Mouse (Mus musculus) megakaryocyte, adult 5-6 weeks (primary cell): ENCODE measurements around the gene Dus2. TPM values are rescaled to one million over a fixed set of nuclear protein-coding genes. Genes with fewer than 3 reads are reported as not detected.

ENCODE experiments used
- ATAC-seq: 2 replicates; pipeline ENCODE4 v1.8.0; 2016; ENCODE audit warnings: mild to moderate bottlenecking, inconsistent platforms; ENCODE audit not compliant: poor library complexity, severe bottlenecking
- total RNA-seq, 2 experiments: library from RNA; stranded (forward) in 1 of 2; stranded (reverse) in 1 of 2; fragments of 153-499, 151-499 nt in 1 of 2; fragments of 221-1000, 200-1000 nt in 1 of 2; gene quantifications; 2 replicates each; pipeline versions ENCODE4 v1.2.3 to v1.2.4; 2015 to 2017

The Dus2 gene
- total RNA-seq, 2 experiments from 2014 or later = 4.3 to 6.0 TPM

- ATAC-seq = no peak
These were observed 83.5 kb downstream of the Dus2 start for GRCm38 (mm10) chr8:106074659-106075058.

GRCm38 (mm10) chr8:106075161-106075862 is 84.2 kb downstream of the Dus2 start:
- ATAC-seq = peak; percentile 43; the same call in 1 of the 2 replicates

GRCm38 (mm10) chr8:106075863-106076174 is 84.7 kb downstream of the Dus2 start:
- ATAC-seq = no peak

DNA sequence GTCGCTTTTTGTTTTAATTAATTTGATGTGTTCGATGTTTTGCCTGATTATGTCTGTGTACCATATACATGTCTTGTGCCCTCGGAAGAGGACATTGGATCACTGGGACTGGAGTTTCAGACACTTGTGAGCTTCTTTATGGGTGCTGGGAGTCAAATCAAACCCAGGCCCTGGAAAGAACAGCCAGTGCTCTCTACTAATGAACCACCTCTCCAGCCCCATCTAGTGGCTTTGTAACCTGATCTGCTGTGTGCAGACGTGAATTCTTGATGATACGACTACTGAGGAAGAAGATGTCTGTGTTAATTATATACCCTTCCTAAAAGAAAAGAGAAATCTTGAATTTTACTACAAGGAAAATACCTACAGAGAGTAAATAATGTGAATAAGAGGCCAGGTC is 85.5 kb downstream of the Dus2 start:
- ATAC-seq = 0 out of 2 replicates have a peak, but pooled peaks have one; percentile 52

- ATAC-seq = no peak
These were observed 86.4 kb downstream of the Dus2 start for GRCm38 (mm10) chr8:106077452-106078067.

- no peak for ATAC-seq
These were observed 111.2 kb downstream of the Dus2 start for GRCm38 (mm10) chr8:106102321-106102720.

Other genes with a start within 250 kb of the Dus2 start
- gene Gfod2, start 232.7 kb upstream of the Dus2 start, total RNA-seq (2015) = 0.14 and 0.16 TPM in 2 replicates
- 0.08 TPM in 1 of 2 replicates, not detected in the other for gene Gfod2, start 232.7 kb upstream of the Dus2 start, total RNA-seq (2017)
- 10.2 and 10.5 TPM in 2 replicates for gene Ranbp10, start 164.0 kb upstream of the Dus2 start, total RNA-seq (2015)
- gene Ranbp10, start 164.0 kb upstream of the Dus2 start, total RNA-seq (2017) = 6.4 and 7.0 TPM in 2 replicates
- not detected in 2 replicates for gene Tsnaxip1, start 163.6 kb upstream of the Dus2 start, total RNA-seq (2015)
- gene Tsnaxip1, start 163.6 kb upstream of the Dus2 start, total RNA-seq (2017) = not detected in 2 replicates
- 12.4 and 18.3 TPM in 2 replicates for gene Cenpt, start 138.1 kb upstream of the Dus2 start, total RNA-seq (2015)
- gene Cenpt, start 138.1 kb upstream of the Dus2 start, total RNA-seq (2017) = 16.7 and 25.0 TPM in 2 replicates
- gene Thap11, start 136.2 kb upstream of the Dus2 start, total RNA-seq (2015) = 42.8 and 48.9 TPM in 2 replicates
- gene Thap11, start 136.2 kb upstream of the Dus2 start, total RNA-seq (2017) = 38.5 and 42.6 TPM in 2 replicates
- gene Nutf2, start 130.8 kb upstream of the Dus2 start, total RNA-seq (2015) = 103 and 117 TPM in 2 replicates
- gene Nutf2, start 130.8 kb upstream of the Dus2 start, total RNA-seq (2017) = 40.9 and 54.5 TPM in 2 replicates
- gene Edc4, start 110.5 kb upstream of the Dus2 start, total RNA-seq (2015) = 12.0 and 12.2 TPM in 2 replicates
- 23.8 and 27.5 TPM in 2 replicates for gene Edc4, start 110.5 kb upstream of the Dus2 start, total RNA-seq (2017)
- gene Nrn1l, start 97.8 kb upstream of the Dus2 start, total RNA-seq (2015) = 0.42 TPM in 1 of 2 replicates, not detected in the other
- gene Nrn1l, start 97.8 kb upstream of the Dus2 start, total RNA-seq (2017) = not detected in 2 replicates
- 8.6 and 9.7 TPM in 2 replicates for gene Pskh1, start 90.9 kb upstream of the Dus2 start, total RNA-seq (2015)
- 10.7 and 13.3 TPM in 2 replicates for gene Pskh1, start 90.9 kb upstream of the Dus2 start, total RNA-seq (2017)
- gene Ctrl, start 57.5 kb upstream of the Dus2 start, total RNA-seq (2015) = 1.3 and 2.0 TPM in 2 replicates
- 0.55 and 1.1 TPM in 2 replicates for gene Ctrl, start 57.5 kb upstream of the Dus2 start, total RNA-seq (2017)
- gene Psmb10, start 52.9 kb upstream of the Dus2 start, total RNA-seq (2015) = 164 and 185 TPM in 2 replicates
- 56.1 and 63.6 TPM in 2 replicates for gene Psmb10, start 52.9 kb upstream of the Dus2 start, total RNA-seq (2017)
- gene Lcat, start 48.0 kb upstream of the Dus2 start, total RNA-seq (2015) = 0.23 TPM in 1 of 2 replicates, not detected in the other
- 0.45 TPM in 1 of 2 replicates, not detected in the other for gene Lcat, start 48.0 kb upstream of the Dus2 start, total RNA-seq (2017)
- 2.9 and 5.9 TPM in 2 replicates for gene Slc12a4, start 25.2 kb upstream of the Dus2 start, total RNA-seq (2015)
- 2.1 and 9.4 TPM in 2 replicates for gene Slc12a4, start 25.2 kb upstream of the Dus2 start, total RNA-seq (2017)
- not detected in 2 replicates for gene Dpep3, start 11.9 kb upstream of the Dus2 start, total RNA-seq (2015)
- gene Dpep3, start 11.9 kb upstream of the Dus2 start, total RNA-seq (2017) = not detected in 2 replicates
- gene Dpep2nb, start 14.6 kb downstream of the Dus2 start, total RNA-seq (2015) = 0.20 TPM in 1 of 2 replicates, not detected in the other
- gene Dpep2nb, start 14.6 kb downstream of the Dus2 start, total RNA-seq (2017) = not detected in 2 replicates
- 8.8 and 9.6 TPM in 2 replicates for gene Ddx28, start 20.5 kb downstream of the Dus2 start, total RNA-seq (2015)
- 13.7 and 13.9 TPM in 2 replicates for gene Ddx28, start 20.5 kb downstream of the Dus2 start, total RNA-seq (2017)
- 104 and 108 TPM in 2 replicates for gene Nfatc3, start 67.5 kb downstream of the Dus2 start, total RNA-seq (2015)
- gene Nfatc3, start 67.5 kb downstream of the Dus2 start, total RNA-seq (2017) = 26.5 and 38.4 TPM in 2 replicates
- not detected in 2 replicates for gene Esrp2, start 145.6 kb downstream of the Dus2 start, total RNA-seq (2015)
- not detected in 2 replicates for gene Esrp2, start 145.6 kb downstream of the Dus2 start, total RNA-seq (2017)
- gene Pla2g15, start 159.1 kb downstream of the Dus2 start, total RNA-seq (2015) = 13.8 and 15.8 TPM in 2 replicates
- gene Pla2g15, start 159.1 kb downstream of the Dus2 start, total RNA-seq (2017) = 12.9 and 15.8 TPM in 2 replicates
- gene Slc7a6, start 177.5 kb downstream of the Dus2 start, total RNA-seq (2015) = 9.7 and 10.3 TPM in 2 replicates
- gene Slc7a6, start 177.5 kb downstream of the Dus2 start, total RNA-seq (2017) = 7.6 and 9.4 TPM in 2 replicates
- gene Slc7a6os, start 219.6 kb downstream of the Dus2 start, total RNA-seq (2015) = 34.1 and 36.0 TPM in 2 replicates
- gene Slc7a6os, start 219.6 kb downstream of the Dus2 start, total RNA-seq (2017) = 24.8 and 34.4 TPM in 2 replicates
- 2.7 and 3.7 TPM in 2 replicates for gene Prmt7, start 219.6 kb downstream of the Dus2 start, total RNA-seq (2015)
- 10.3 and 11.6 TPM in 2 replicates for gene Prmt7, start 219.6 kb downstream of the Dus2 start, total RNA-seq (2017)